Mouse (Mus musculus): ENCODE measurements at regions not wholly inside any gene's neighbourhood (a gene's known extent, or its start where the extent isn't known, plus 50 kb on each side); places are given as distances from the start of the nearest gene placed in this dataset.
"Not testable (repeated sequence)": the region's sequence is repeated elsewhere in the genome, so short reads cannot be mapped to it uniquely, and the experiment has no call there.

- H3K27ac ChIP-seq (replicated peaks) = peak overlapping the region; percentile 54; the same call in 1 of the 2 replicates
- no peak overlapping the region for H3K4me3 ChIP-seq
- H3K4me1 ChIP-seq = 0 out of 2 replicates have a peak, but pooled peaks cover 6% of the 10 kb centered on the region
- H3K4me2 ChIP-seq = peak overlapping the region; percentile 20; the same call in 1 of the 2 replicates
- H3K9me3 ChIP-seq = no peaks in the 10 kb centered on the region
- no peaks in the 10 kb centered on the region for H3K36me3 ChIP-seq
- no peak overlapping the region for H3K9ac ChIP-seq
- ATAC-seq (ENCODE audit: extremely low read depth, insufficient number of reproducible peaks, low FRiP score, low TSS enrichment) = no peak
- WGBS = 61% methylated on average over 10 of the region's 10 CpGs
- no peaks in the 10 kb centered on the region for H3K27me3 ChIP-seq (replicated peaks)
Measured at GRCm38 (mm10) chr16:20958905-20959304, 194.9 kb downstream of the Teddm3 start.

- no peak overlapping the region for H3K4me3 ChIP-seq
- no peaks in the 10 kb centered on the region for H3K4me1 ChIP-seq
- no peak for ATAC-seq (ENCODE audit: extremely low read depth, insufficient number of reproducible peaks, low FRiP score, low TSS enrichment)
- H3K36me3 ChIP-seq = no peaks in the 10 kb centered on the region
- no peaks in the 10 kb centered on the region for H3K27me3 ChIP-seq (replicated peaks)
- no peak overlapping the region for H3K4me2 ChIP-seq
- WGBS = 76% methylated on average over 1 of the region's 1 CpGs
- H3K27ac ChIP-seq (replicated peaks) = no peak overlapping the region
- H3K9me3 ChIP-seq = no peaks in the 10 kb centered on the region
- no peak overlapping the region for H3K9ac ChIP-seq
Measured at GRCm38 (mm10) chr16:20936722-20937121, 202.4 kb upstream of the Thpo start.

- H3K9ac ChIP-seq; H3K36me3 ChIP-seq; H3K9me3 ChIP-seq; H3K4me1 ChIP-seq; H3K4me2 ChIP-seq; H3K4me3 ChIP-seq; H3K27me3 ChIP-seq (replicated peaks); ATAC-seq (ENCODE audit: extremely low read depth, insufficient number of reproducible peaks, low FRiP score, low TSS enrichment); H3K27ac ChIP-seq (replicated peaks): not testable (repeated sequence)
Measured at GRCm38 (mm10) chr16:20934846-20935245, 200.5 kb upstream of the Thpo start.

- H3K9ac ChIP-seq; H3K4me2 ChIP-seq; H3K9me3 ChIP-seq; ATAC-seq (ENCODE audit: extremely low read depth, insufficient number of reproducible peaks, low FRiP score, low TSS enrichment); H3K36me3 ChIP-seq; H3K27me3 ChIP-seq (replicated peaks); H3K27ac ChIP-seq (replicated peaks); H3K4me3 ChIP-seq; H3K4me1 ChIP-seq: not testable (repeated sequence)
- WGBS = 73% methylated on average over 5 of the region's 5 CpGs
Measured at GRCm38 (mm10) chr16:20930003-20930402, 195.7 kb upstream of the Thpo start.

- H3K4me2 ChIP-seq; ATAC-seq (ENCODE audit: extremely low read depth, insufficient number of reproducible peaks, low FRiP score, low TSS enrichment): not testable (repeated sequence)
Measured at GRCm38 (mm10) chr16:20925776-20926175, 191.5 kb upstream of the Thpo start.

GRCm38 (mm10) chr16:20910864-20911263 is 176.6 kb upstream of the Thpo start:
- H3K4me1 ChIP-seq; H3K9me3 ChIP-seq; H3K9ac ChIP-seq; ATAC-seq (ENCODE audit: extremely low read depth, insufficient number of reproducible peaks, low FRiP score, low TSS enrichment); H3K27ac ChIP-seq (replicated peaks); H3K4me3 ChIP-seq; H3K4me2 ChIP-seq; H3K36me3 ChIP-seq; H3K27me3 ChIP-seq (replicated peaks): not testable (repeated sequence)
- 67% methylated on average over 3 of the region's 3 CpGs for WGBS

More at GRCm38 (mm10) chr16:20925776-20926175, 191.5 kb upstream of the Thpo start:
- not testable (repeated sequence) for H3K4me3 ChIP-seq; H3K9me3 ChIP-seq; H3K27ac ChIP-seq (replicated peaks); H3K27me3 ChIP-seq (replicated peaks); H3K4me1 ChIP-seq; H3K36me3 ChIP-seq; H3K9ac ChIP-seq

- not testable (repeated sequence) for H3K9ac ChIP-seq; H3K27me3 ChIP-seq (replicated peaks); H3K9me3 ChIP-seq; H3K4me1 ChIP-seq; H3K36me3 ChIP-seq; ATAC-seq (ENCODE audit: extremely low read depth, insufficient number of reproducible peaks, low FRiP score, low TSS enrichment); H3K27ac ChIP-seq (replicated peaks); H3K4me3 ChIP-seq; H3K4me2 ChIP-seq
- 34% methylated on average over 18 of the region's 18 CpGs for WGBS
Measured at GRCm38 (mm10) chr16:20908467-20909351, 174.4 kb upstream of the Thpo start.

GRCm38 (mm10) chr16:20895734-20896133 is 161.4 kb upstream of the Thpo start:
- H3K27me3 ChIP-seq (replicated peaks) = no peaks in the 10 kb centered on the region
- H3K9me3 ChIP-seq = no peaks in the 10 kb centered on the region
- no peak overlapping the region for H3K4me3 ChIP-seq
- H3K4me2 ChIP-seq = no peak overlapping the region
- no peak for ATAC-seq (ENCODE audit: extremely low read depth, insufficient number of reproducible peaks, low FRiP score, low TSS enrichment)
- no peaks in the 10 kb centered on the region for H3K36me3 ChIP-seq
- 34% methylated on average over 2 of the region's 2 CpGs for WGBS
- H3K9ac ChIP-seq = no peak overlapping the region
- no peak overlapping the region for H3K27ac ChIP-seq (replicated peaks)
- no peaks in the 10 kb centered on the region for H3K4me1 ChIP-seq

- Histone ChIP-seq H3K4me1 (no peaks in the 10 kb centered on the region), H3K4me2 (no peak overlapping the region), H3K36me3 (no peaks in the 10 kb centered on the region), H3K27ac (replicated peaks) (no peak overlapping the region), H3K27me3 (replicated peaks) (no peaks in the 10 kb centered on the region), H3K4me3 (no peak overlapping the region), H3K9me3 (0 out of 2 replicates have a peak, but pooled peaks cover 5% of the 10 kb centered on the region), H3K9ac (no peak overlapping the region)
- no peak for ATAC-seq (ENCODE audit: extremely low read depth, insufficient number of reproducible peaks, low FRiP score, low TSS enrichment)
- WGBS = 44% methylated on average over 1 of the region's 1 CpGs
Measured at GRCm38 (mm10) chr16:20871726-20872125, 137.4 kb upstream of the Thpo start.

GRCm38 (mm10) chr16:20866771-20867170 is 132.5 kb upstream of the Thpo start:
- no peak overlapping the region for H3K27ac ChIP-seq (replicated peaks)
- no peaks in the 10 kb centered on the region for H3K9me3 ChIP-seq
- no peaks in the 10 kb centered on the region for H3K27me3 ChIP-seq (replicated peaks)
- no peak for ATAC-seq (ENCODE audit: extremely low read depth, insufficient number of reproducible peaks, low FRiP score, low TSS enrichment)
- no peak overlapping the region for H3K4me2 ChIP-seq
- H3K4me3 ChIP-seq = no peak overlapping the region
- no peaks in the 10 kb centered on the region for H3K36me3 ChIP-seq
- no peak overlapping the region for H3K9ac ChIP-seq
- WGBS = 76% methylated on average over 1 of the region's 1 CpGs
- H3K4me1 ChIP-seq = no peaks in the 10 kb centered on the region

- Histone ChIP-seq H3K4me3 (no peak overlapping the region), H3K4me2 (no peak overlapping the region)
- no peak for ATAC-seq (ENCODE audit: extremely low read depth, insufficient number of reproducible peaks, low FRiP score, low TSS enrichment)
Measured at GRCm38 (mm10) chr16:20861256-20861655, 126.9 kb upstream of the Thpo start.

GRCm38 (mm10) chr16:20860606-20861005 is 126.3 kb upstream of the Thpo start:
- H3K9ac ChIP-seq; H3K9me3 ChIP-seq; H3K4me1 ChIP-seq; H3K27ac ChIP-seq (replicated peaks); ATAC-seq (ENCODE audit: extremely low read depth, insufficient number of reproducible peaks, low FRiP score, low TSS enrichment); H3K27me3 ChIP-seq (replicated peaks); H3K4me3 ChIP-seq; H3K36me3 ChIP-seq; H3K4me2 ChIP-seq: not testable (repeated sequence)
- WGBS = 87% methylated on average over 3 of the region's 3 CpGs

More at GRCm38 (mm10) chr16:20861256-20861655, 126.9 kb upstream of the Thpo start:
- H3K27me3 ChIP-seq (replicated peaks) = no peaks in the 10 kb centered on the region
- H3K9me3 ChIP-seq = no peaks in the 10 kb centered on the region
- WGBS = 95% methylated on average over 4 of the region's 4 CpGs
- H3K27ac ChIP-seq (replicated peaks) = no peak overlapping the region
- no peaks in the 10 kb centered on the region for H3K4me1 ChIP-seq
- H3K36me3 ChIP-seq = no peaks in the 10 kb centered on the region
- no peak overlapping the region for H3K9ac ChIP-seq
